Mouse (Mus musculus) adrenal gland, postnatal 25 days (tissue): Measurements from ENCODE around the gene Proser1. TPM values are rescaled to one million over a fixed set of nuclear protein-coding genes. Genes with fewer than 3 reads are reported as not detected.

Experiments
- DNase-seq: peaks from one replicate; pipeline ENCODE4 v3.0.0; 2021; ENCODE audit warnings: mixed read lengths
- total RNA-seq: library from RNA; stranded (reverse); gene quantifications from 2 replicates; pipeline ENCODE4 v1.2.3, GENCODE M21; 2021

Gene Proser1
- total RNA-seq, 1 experiment from 2014 or later = 32.0 TPM

DNA sequence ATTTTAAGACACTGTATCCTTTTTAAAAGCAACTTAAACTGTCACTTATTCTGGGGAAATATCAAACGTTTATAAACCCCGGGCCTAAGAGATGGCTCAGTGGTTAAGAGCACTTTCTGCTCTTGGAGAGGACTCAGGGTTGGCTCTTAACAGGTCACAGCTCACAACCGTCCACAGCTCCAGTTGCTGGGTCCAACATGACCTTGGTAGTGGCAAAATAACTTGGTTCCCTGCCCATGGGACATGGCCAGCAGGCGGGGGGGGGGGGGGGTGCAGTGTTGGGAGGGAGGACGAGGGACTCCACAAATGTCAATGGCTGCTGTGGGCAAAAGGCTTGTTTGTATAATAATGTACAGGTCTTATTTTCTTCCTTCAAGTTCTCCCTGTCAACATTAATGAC lies 3.9 kb downstream of the Proser1 start:
- peak; percentile 30 for DNase-seq

DNA sequence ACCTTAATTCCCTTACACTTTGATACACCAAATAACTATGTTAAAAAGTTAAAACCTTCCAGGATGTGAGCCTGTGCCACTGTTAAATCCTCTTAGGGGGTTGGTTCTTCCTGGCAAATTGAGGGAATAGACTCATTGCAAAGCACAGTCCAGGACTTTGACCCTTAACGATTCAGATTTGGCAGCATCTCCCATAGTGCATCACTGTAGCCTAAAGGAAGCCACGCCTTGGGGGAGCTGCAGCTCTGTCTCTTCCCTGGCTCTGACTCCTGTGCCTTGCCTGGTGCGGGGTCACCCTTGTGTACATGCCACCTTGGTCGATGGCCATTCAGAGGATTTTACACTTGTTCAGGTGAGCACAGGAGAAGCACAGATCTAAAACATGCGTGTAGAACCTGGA lies 6.2 kb downstream of the Proser1 start:
- no peak for DNase-seq

DNA sequence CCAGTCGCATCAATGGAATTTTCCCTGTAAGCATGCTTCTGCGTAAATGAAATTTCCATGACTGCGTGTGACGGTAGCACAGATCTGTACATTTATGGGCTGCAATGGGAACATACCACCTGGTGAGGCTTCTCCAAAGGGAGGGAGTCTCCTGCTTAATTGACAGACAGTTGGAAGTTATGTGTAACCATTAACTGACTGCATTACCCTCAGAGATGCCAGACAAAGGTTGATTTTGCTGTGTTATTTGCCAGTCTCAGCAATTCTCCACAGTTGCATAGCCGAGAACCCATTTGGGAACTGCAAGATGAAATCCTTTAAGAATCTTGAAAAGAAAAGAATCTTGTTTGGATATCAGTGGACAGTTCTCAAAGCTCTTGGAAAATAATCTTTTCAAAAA lies 8.6 kb downstream of the Proser1 start:
- no peak for DNase-seq

DNA sequence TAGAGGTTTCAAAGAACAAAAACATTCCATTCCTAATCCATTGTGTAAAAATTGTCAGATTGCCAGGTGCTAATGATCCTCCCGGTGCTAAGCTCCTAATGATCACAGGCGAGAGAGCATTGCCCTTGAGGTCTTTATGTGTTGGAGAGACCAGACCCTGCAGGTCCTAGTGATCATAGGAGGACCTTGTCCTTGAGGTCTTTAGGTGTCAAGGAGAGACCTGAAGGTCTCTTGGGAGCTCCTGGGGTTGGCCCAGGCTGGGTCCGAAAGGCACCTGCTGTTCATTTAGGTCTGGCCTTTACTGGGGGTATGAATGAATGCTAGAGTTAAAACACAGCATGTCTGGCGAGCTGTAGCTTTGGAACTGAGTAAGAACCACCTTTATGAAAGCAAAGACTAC lies 10.7 kb downstream of the Proser1 start:
- DNase-seq = no peak

DNA sequence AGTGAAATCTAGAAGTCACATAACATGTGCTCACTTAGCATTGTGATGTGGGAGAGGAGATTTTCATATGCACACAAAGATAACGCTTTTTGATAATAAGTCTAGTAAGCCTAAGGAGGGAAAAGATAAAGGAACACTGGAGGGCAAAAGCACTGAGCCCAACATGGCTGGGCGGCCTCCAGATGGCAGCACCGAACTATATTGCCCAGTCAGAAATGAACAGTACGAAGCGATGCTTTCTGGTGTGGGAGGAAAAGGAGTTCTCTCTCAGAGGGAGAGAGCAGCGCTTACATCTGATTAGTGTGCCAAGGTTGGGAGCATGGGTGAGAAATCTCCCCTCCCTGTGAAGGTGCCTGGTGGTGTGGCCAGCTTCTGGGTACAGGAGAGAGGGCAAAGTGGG lies 12.4 kb downstream of the Proser1 start:
- DNase-seq = peak; percentile 39

DNA sequence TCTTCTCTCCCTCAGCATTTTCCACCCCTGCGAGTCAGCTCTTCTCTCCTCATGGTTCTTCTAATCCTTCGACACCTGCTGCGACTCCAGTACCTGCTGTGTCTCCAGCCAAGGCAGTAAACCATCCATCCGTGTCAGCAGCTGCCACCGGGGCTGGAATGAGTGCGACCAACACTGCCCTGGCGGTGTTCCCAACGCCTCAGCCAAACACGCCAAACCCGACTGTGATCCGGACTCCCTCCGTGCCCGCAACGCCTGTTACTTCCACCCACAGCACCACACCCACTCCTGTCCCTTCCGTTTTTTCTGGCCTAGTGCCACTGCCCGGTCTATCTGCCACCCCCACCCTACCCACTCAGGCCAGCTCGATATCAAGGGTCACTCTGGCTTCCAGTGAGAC lies 14.0 kb downstream of the Proser1 start:
- no peak for DNase-seq

DNA sequence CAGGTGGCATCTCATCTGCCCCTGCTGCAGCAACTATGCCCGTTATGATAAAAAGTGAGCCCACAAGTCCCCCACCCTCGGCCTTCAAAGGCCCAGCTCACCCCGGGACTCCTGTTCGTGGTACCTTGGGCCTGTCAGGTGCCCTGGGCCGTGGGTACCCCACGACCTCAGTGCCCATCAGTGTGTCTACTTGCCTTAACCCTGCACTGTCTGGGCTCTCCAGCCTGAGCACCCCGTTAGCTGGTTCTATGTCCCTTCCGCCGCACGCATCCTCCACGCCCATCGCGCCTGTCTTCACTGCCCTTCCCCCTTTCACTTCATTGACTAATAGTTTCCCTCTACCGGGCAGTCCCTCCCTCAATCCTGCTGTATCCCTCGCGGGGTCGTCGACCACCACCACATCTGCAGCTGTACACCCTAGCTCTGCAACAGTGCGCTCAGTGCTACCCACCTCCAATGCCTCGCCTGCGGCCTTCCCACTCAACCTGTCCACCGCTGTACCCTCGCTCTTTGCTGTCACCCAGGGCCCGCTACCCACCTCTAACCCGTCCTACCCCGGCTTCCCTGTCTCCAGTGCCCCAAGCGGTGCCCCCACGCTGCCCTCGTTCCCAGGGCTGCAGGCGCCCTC lies 15.1 kb downstream of the Proser1 start:
- DNase-seq = no peak

DNA sequence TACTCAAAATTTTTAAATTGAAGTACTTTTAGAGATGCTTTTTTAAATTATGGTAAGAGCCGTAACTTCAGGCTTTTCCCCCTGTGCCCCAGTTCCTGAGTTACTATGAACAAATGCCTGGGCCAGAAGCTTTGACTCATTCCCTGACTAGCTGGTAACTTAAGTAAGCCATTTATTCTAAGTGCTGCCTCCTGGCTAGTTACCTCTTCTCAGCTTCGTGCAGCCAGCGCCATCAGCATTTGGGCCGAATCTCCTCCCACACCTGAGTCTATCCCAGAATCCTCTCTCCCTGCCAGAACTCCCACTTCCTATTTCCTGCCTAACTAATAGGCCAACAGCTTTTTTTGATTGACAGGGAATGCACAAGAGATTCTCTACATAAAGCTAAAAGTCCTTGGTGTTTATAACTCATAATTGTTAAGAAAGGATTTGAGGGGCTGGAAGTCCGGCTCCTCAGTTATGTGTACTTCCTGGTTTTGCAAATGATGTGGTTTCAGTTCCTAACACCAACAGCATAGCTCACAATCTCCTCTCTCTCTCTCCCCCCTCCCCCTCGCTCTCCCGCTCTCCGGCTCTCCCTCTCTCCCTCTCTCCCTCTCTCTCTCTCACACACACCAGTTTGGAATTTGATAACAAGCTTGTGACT lies 20.1 kb downstream of the Proser1 start:
- no peak for DNase-seq

DNA sequence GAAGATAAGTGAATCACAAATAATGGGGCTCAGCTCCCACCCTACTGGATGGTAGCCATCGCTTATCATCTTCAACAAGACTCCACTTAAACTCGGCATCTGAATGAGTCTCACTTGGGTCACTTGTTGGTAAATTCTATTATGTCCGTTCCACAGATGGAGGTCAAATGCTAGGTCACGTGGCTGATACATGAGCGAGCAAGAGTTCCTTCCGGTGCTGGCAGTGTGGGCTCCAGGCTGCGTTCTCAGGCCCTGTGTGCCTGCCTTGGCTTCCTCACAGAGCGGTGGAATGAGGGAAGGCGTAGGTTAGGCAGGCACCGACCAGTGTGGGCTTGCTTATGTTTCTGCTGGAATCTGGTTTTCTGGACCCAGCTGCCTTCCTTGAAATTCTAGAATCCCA lies 23.1 kb downstream of the Proser1 start:
- DNase-seq = no peak

DNA sequence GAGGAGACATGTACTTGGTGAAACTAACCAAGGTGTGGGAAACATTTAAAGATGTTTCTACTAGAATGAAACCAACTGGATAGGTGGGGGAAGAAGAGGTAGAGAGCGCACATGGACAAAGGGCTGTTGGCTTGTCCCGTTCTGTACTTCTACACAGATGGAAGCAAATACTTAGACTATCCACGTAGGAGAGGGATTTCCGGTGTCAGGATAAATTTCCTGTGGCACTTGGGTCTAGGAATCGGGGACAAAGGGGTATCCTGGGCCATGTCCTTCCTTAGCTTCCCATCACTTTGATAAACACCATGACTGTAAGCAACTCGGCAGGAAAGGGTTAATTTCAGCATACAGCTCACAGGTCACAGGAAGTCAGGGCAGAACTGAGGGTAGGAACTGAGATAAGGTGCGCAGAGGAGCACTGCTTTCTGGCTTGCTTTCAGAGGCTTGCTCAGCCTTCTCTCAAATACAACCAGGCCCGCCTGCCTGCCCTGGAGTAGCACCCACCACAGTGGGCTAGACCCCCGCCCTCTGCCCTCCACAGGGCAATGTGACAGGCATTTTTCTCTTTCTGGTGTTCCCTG lies 23.6 kb downstream of the Proser1 start:
- DNase-seq = no peak

DNA sequence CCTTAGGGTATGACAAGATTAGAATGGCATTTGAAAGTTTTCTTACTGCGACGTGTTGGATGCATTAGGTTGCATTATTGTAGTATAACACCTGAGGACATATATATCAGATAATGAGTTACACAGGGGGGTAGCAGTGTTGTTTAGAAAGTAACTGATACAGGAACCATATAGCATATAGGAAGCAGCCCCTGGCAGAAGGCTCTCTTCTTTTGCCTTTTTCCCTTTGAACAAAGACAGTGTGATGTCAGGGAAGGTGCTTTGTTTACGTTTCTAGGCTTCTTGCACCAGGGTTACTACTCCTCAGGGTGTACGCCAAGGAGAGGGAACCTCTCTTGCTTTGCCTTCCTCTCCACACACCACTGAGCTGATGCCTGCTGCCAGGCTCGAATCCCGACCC lies 24.9 kb downstream of the Proser1 start, which contains the start of gene Stoml3:
Stoml3 (plus strand) TSS at position 301 of the 400 bp plus-strand sequence.
- DNase-seq = no peak

DNA sequence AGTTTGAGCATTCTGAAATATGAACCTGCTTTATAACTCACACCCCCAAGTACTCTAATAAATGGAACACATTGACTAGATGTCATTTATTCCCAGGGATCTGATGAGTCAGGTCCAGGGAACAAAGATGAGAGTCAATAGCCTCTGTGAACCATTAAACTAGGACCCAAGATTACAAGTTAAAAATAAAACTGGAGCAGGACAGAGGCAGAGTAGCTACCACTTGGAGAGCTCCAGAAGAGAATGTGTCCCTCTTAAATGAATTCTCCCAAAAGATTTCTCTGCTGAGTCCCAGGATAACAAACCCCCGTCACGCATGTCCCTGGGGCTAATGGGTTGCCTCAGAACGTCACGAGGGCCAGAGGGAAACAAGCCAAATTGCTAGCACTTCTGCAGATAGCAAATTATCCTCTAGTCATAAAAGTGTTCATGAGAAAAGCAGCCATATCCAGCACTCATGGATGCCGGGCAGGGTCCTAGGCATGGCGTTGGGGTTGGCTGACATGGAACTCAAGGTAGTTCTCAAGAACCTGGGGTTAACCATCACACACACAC lies 35.0 kb downstream of the Proser1 start:
- no peak for DNase-seq

DNA sequence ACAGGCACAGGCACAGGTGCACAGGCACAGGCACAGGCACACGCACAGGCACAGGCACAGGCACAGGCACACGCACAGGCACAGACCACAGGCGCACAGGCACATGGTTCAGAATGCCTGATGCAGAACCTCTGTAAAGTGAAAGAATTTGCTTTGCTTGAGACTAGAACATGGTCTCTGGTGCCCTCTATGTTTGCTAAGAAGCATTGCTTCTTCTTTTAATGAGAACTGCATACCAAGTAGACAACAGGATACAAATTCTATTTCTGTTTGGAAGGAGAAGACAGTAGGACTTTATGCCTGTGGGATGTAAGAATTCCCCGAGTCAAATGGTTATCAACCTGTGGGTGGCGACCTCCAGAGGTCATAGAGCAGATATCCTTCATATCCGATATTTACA lies 39.0 kb downstream of the Proser1 start:
- DNase-seq = no peak

DNA sequence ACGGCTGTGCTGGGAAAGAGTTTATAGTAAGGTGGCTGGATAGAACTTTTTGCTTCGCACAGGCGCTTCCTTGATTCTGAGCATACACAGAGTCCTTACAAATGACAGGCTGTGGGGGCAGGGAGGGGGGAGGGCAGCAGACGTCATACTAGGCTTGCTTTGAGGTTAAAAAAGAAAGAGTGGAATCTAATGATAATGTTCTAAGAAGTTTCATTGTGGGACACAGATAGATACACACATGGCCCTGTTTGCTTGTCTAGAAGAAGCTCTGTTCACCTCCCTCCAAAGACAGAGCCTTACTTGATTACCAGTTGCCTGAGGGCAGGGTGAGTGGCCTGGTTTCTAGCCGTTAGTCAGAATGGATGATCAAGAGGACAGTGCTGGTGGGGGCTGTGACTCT lies 49.6 kb downstream of the Proser1 start:
- no peak for DNase-seq

DNA sequence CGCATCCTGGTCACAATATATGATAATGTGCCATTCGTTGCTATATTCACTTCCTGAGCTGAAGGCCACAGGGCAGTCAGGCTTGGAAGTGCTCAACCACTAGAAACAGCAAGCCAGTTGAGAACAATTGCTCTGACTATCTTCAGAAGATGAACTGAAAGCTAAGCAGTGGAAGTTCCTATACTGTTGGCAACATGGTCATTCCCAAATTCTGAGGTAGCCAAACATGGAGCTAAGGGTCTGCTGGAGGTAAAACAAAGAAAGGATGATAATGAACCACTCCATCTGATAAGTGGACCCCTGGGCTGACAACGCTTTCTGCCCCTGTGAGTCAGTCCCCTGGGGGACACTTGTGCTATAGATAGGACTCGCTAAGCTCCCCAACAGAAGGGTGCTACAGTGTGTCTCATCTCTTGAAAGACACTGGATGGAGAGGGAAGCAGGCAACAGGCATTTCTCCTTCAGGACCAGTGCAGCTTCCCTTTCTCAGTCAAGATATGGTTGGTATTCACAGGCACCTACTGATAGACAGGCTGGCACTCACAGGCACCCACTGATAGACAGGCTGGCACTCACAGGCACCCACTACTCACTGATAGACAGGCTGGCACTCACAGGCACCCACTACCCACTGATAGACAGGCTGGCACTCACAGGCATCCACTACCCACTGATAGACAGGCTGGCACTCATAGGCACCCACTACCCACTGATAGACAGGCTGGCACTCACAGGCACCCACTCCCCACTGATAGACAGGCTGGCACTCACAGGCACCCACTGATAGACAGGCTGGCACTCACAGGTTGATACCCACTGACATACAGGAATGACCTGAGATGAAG lies 51.0 kb downstream of the Proser1 start:
- DNase-seq = no peak

DNA sequence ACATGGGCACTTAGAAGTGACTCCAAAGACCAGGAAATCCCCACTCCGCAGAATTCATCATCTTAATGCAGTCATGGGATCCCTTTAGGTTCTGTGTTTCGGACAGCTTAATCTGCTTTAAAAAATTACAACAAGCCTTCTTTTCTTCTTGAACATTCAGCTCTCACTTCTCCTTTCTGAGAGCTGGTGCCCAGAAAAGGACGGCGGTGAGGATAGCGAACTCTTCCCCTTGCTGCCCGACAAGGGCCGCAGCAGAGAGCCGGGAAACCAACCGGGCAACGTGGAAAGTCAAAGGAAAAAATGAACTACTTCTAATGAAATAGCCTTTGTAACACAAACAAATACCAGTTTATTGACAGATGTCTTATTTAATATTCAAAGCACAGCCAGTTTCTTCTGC lies 59.3 kb downstream of the Proser1 start:
- no peak for DNase-seq

DNA sequence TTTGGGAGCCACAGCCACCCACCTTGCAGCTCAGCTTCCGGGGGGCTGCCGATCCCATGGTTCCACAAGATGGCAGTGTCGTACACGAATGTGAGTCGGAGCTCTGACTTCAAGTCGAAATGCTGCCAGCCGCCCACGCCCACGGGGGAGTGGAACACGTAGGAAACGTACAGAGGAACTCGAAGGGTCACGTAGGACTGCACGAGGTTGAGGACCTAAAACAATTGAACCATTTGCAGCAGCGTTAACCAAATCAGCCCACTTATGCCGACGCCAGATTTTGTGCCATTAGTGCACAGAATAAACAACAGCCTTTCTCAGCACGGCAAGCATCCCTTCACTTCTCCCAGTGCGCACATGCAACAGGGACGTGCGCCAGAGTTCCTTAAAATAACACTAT lies 62.3 kb downstream of the Proser1 start:
- DNase-seq = peak; percentile 70

DNA sequence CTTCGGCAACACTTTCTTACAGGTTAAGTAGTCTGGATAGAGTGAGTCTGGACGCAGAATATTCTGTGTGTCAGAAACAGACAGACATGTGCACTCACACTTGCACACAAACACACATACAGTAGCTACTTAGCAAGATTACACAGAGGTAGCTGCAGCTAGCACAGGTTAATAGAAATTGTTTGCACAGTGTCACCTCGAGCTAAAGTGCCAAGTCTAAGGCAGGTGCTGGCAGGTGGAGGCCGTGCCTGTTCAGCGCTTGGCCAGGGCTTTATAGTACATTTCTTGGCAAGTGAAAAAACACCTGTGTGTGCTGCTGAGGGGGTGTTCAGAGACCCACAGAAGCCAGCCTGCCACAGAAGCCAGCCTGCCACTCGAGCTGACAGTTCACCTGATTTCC lies 66.8 kb downstream of the Proser1 start:
- DNase-seq = no peak
